In the genomic region with DNA sequence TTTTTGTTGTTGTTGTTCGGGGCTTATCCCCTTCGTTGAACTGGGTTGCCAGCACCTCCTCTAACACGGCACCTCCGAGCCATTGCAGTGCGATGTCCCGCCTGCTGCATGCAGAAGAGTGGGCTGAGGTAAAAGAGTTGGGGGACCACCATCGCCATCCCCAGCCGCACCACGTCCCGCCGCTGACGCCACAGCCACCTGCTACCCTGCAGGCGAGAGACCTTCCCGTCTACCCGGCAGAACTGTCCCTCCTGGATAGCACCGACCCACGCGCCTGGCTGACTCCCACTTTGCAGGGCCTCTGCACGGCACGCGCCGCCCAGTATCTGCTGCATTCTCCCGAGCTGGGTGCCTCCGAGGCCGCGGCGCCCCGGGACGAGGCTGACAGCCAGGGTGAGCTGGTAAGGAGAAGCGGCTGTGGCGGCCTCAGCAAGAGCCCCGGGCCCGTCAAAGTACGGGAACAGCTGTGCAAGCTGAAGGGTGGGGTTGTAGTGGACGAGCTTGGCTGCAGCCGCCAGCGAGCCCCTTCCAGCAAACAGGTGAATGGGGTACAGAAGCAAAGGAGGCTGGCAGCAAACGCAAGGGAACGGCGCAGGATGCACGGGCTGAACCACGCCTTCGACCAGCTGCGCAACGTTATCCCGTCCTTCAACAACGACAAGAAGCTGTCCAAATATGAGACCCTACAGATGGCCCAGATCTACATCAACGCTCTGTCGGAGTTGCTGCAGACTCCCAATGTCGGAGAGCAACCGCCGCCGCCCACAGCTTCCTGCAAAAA, we compare ENCODE assay signal across 10 mouse cellular contexts. TPM values are rescaled to one million over a fixed set of nuclear protein-coding genes. Genes with fewer than 3 reads are reported as not detected.
A peak's percentile ranks its signal among the peaks of the same experiment; 100 is the strongest.
DNase-seq lines count a peak whose midpoint lies in the region; ATAC-seq and TF ChIP-seq lines count a peak whose summit lies in the region.
"Had no signal": no experiment of that assay in that cellular context is flagged by ENCODE, and none has a peak within 500 bp of the region (broad histone marks: within the 10 kb centered on the region; RNA-seq: fewer than 3 reads in every experiment).

No protein-coding gene starts in this region.

- no peaks in the 10 kb centered on the region for H3K36me3 ChIP-seq in ES-E14 (ENCODE audit: control insufficient read depth, insufficient read depth, low read length, poor library complexity, severe bottlenecking)
- no peaks in the 10 kb centered on the region for H3K36me3 ChIP-seq in embryonic facial prominence, embryonic 11.5 days (replicated peaks; ENCODE audit: control insufficient read depth, insufficient read depth, low read depth, low read length)
- no peaks in the 10 kb centered on the region for H3K36me3 ChIP-seq in hindbrain, embryonic 14.5 days (replicated peaks; ENCODE audit: control insufficient read depth, insufficient read depth)
- no peaks in the 10 kb centered on the region for H3K36me3 ChIP-seq in liver, embryonic 14.5 days (replicated peaks; ENCODE audit: control insufficient read depth, insufficient read depth, low read depth)
- H3K36me3 ChIP-seq in small intestine, adult 2 months (ENCODE audit: control insufficient read depth, insufficient read depth, low read length): no peaks in the 10 kb centered on the region
- H3K36me3 ChIP-seq: G1E had no signal

- in situ Hi-C loops in ES-E14 (cut with MboI; ENCODE audit: low sequenced_read_pairs in 2 of 2, unreplicated experiment in 2 of 2): no loop called here

- H3K9me3 ChIP-seq in ES-E14 (ENCODE audit: control insufficient read depth, insufficient read depth, low read depth, low read length): no peaks in the 10 kb centered on the region
- no peaks in the 10 kb centered on the region for H3K9me3 ChIP-seq in embryonic facial prominence, embryonic 11.5 days (replicated peaks; ENCODE audit: control insufficient read depth, low read length)
- H3K9me3 ChIP-seq in hindbrain, embryonic 14.5 days (ENCODE audit: control insufficient read depth, low read length): no peaks in the 10 kb centered on the region
- H3K9me3 ChIP-seq in liver, embryonic 14.5 days (ENCODE audit: control insufficient read depth, low read length): no peaks in the 10 kb centered on the region

- no peak overlapping the region; the same call in 1 of the 2 replicates for H3K9ac ChIP-seq in ES-E14 (ENCODE audit: insufficient read depth, low read depth, low read length, poor library complexity, severe bottlenecking)
- 0 out of 2 replicates have a peak overlapping the region, but pooled peaks have one; percentile 6 for H3K9ac ChIP-seq in embryonic facial prominence, embryonic 11.5 days (replicated peaks; ENCODE audit: low read length)
- peak overlapping the region; percentile 2 for H3K9ac ChIP-seq in hindbrain, embryonic 14.5 days
- H3K9ac ChIP-seq in liver, embryonic 14.5 days (replicated peaks): no peak overlapping the region

- no peak for TF ChIP-seq POLR2A in small intestine, adult 2 months (IDR thresholded peaks at IDR 0.05; ENCODE audit: low read depth, low read length)

- H3K4me3 ChIP-seq in ES-E14 (ENCODE audit: insufficient read depth in 1 of 2, low read depth in 1 of 2, low read length in 2 of 2, poor library complexity in 1 of 2, severe bottlenecking in 1 of 2): peak overlapping the region; percentile 43 to 60
- H3K4me3 ChIP-seq in embryonic facial prominence, embryonic 11.5 days (ENCODE audit: low read depth, low read length): peak overlapping the region; percentile 31
- H3K4me3 ChIP-seq in hindbrain, embryonic 14.5 days (replicated peaks; ENCODE audit: low read length): peak overlapping the region; percentile 29
- H3K4me3 ChIP-seq in liver, embryonic 14.5 days (ENCODE audit: insufficient read depth in 1 of 2, low read depth in 2 of 2, low read length in 2 of 2): peak overlapping the region; percentile 1 to 27; a peak in 3 of 4 replicates
- H3K4me3 ChIP-seq in small intestine, adult 2 months (ENCODE audit: low read depth, low read length): peak overlapping the region; percentile 53

- peak; percentile 64 for ATAC-seq in embryonic facial prominence, embryonic 11.5 days (replicated peaks; ENCODE audit: insufficient number of reproducible peaks, low FRiP score, low TSS enrichment, low read depth)
- ATAC-seq in hindbrain, embryonic 14.5 days (ENCODE audit: low FRiP score): peak; percentile 61
- no peak for ATAC-seq in liver, embryonic 14.5 days (ENCODE audit: insufficient read depth)

- peaks cover 57% of the 10 kb centered on the region for H3K27me3 ChIP-seq in embryonic facial prominence, embryonic 11.5 days (ENCODE audit: control insufficient read depth, insufficient read depth, low read length)
- peaks cover 74% of the 10 kb centered on the region for H3K27me3 ChIP-seq in hindbrain, embryonic 14.5 days (ENCODE audit: control insufficient read depth, insufficient read depth, low read length)
- H3K27me3 ChIP-seq in liver, embryonic 14.5 days (ENCODE audit: control insufficient read depth, insufficient read depth, low read length): peaks cover 68% of the 10 kb centered on the region
- peaks cover 44% of the 10 kb centered on the region for H3K27me3 ChIP-seq in small intestine, adult 2 months (ENCODE audit: control insufficient read depth, insufficient read depth, low read length)

- H3K4me2 ChIP-seq in embryonic facial prominence, embryonic 11.5 days (ENCODE audit: low read depth, low read length): peak overlapping the region; percentile 67
- H3K4me2 ChIP-seq in hindbrain, embryonic 14.5 days (replicated peaks): peak overlapping the region; percentile 54
- H3K4me2 ChIP-seq in liver, embryonic 14.5 days (ENCODE audit: low read depth): peak overlapping the region; percentile 52

- H3K4me1 ChIP-seq in ES-E14 (ENCODE audit: control insufficient read depth in 2 of 2, insufficient read depth in 2 of 2, low read length in 2 of 2, poor library complexity in 1 of 2): peaks cover 0 to 3% of the 10 kb centered on the region in 2 experiments; a peak in 2 of 4 replicates
- peaks cover 10% of the 10 kb centered on the region for H3K4me1 ChIP-seq in embryonic facial prominence, embryonic 11.5 days (ENCODE audit: control insufficient read depth, insufficient read depth, low read length)
- H3K4me1 ChIP-seq in hindbrain, embryonic 14.5 days (replicated peaks; ENCODE audit: control insufficient read depth, insufficient read depth, low read length): peaks cover 20% of the 10 kb centered on the region
- no peaks in the 10 kb centered on the region for H3K4me1 ChIP-seq in liver, embryonic 14.5 days (replicated peaks; ENCODE audit: control insufficient read depth in 2 of 2, insufficient read depth in 2 of 2, low read length in 1 of 2)
- H3K4me1 ChIP-seq in small intestine, adult 2 months (ENCODE audit: control insufficient read depth, insufficient read depth, insufficient read length, low read length): peaks cover 12% of the 10 kb centered on the region

- DNase-seq in heart, adult 11 months: peak; percentile 89
- no peak for DNase-seq in heart, adult 18-20 months
- no peak for DNase-seq in ES-E14 (ENCODE audit: low read depth, low spot score)
- DNase-seq in embryonic facial prominence, embryonic 11.5 days (ENCODE audit: low spot score): peak; percentile 25
- DNase-seq in hindbrain, embryonic 14.5 days (ENCODE audit: low spot score): peak; percentile 34
- DNase-seq in liver, embryonic 14.5 days (ENCODE audit: low read depth in 3 of 3, low spot score in 3 of 3): no peak
- no peak for DNase-seq in frontal cortex, postnatal 10 days (ENCODE audit: low spot score in 2 of 2)

- H3K27ac ChIP-seq in ES-E14 (ENCODE audit: insufficient read depth, low read depth, low read length, poor library complexity, severe bottlenecking): no peak overlapping the region
- no peak overlapping the region for H3K27ac ChIP-seq in embryonic facial prominence, embryonic 11.5 days (replicated peaks; ENCODE audit: low read depth, low read length)
- H3K27ac ChIP-seq in hindbrain, embryonic 14.5 days: no peak overlapping the region
- H3K27ac ChIP-seq in liver, embryonic 14.5 days: no peak overlapping the region
- H3K27ac ChIP-seq in small intestine, adult 2 months (ENCODE audit: insufficient read depth, low read depth, low read length): peak overlapping the region; percentile 7; the same call in 1 of the 2 replicates

- under 1% methylated on average over 53 of the region's 53 CpGs for WGBS in embryonic facial prominence, embryonic 11.5 days
- WGBS in hindbrain, embryonic 14.5 days: under 1% methylated on average over 53 of the region's 53 CpGs
- 0% methylated on average over 52 of the region's 53 CpGs for WGBS in liver, embryonic 14.5 days (ENCODE audit: insufficient replicate concordance)
- under 1% methylated on average over 53 of the region's 53 CpGs for WGBS in small intestine, adult 2 months

- no peak for TF ChIP-seq EP300 in liver, embryonic 14.5 days (IDR thresholded peaks at IDR 0.05; ENCODE audit: low read depth)

- TF ChIP-seq CTCF in liver, embryonic 14.5 days (IDR thresholded peaks at IDR 0.05; ENCODE audit: low read depth): no peak
- TF ChIP-seq CTCF in small intestine, adult 2 months (IDR thresholded peaks at IDR 0.05; ENCODE audit: extremely low read depth, insufficient read length, insufficient replicate concordance, low read depth, low read length): no peak

TF ChIP-seq in ES-E14, 5 proteins besides CTCF, POLR2A, EP300 and RAD21:
- TF ChIP-seq HCFC1 (IDR thresholded peaks at IDR 0.05; ENCODE audit: borderline replicate concordance, insufficient read depth, low read length) (no peak), MAFK (IDR thresholded peaks at IDR 0.05; ENCODE audit: insufficient read depth, low read depth, low read length) (peak; percentile 61), ZNF384 (IDR thresholded peaks at IDR 0.05; ENCODE audit: low read depth, low read length) (no peak)

RNA-seq across cellular contexts. Expression of gene Atoh1, which starts 0.5 kb away (rescaled TPM):
- not detected for total RNA-seq in heart, adult 18-20 months (2021)
- 0.11 and 0.40 TPM in 2 replicates for total RNA-seq in ES-E14 (2012; rRNA removed)
- polyA plus RNA-seq in embryonic facial prominence, embryonic 11.5 days (2014; fragmentation: Nextera tagmentation; extraction: Ambion mirVana): 0.74 and 1.2 TPM in 2 replicates
- 13.0 and 13.4 TPM in 2 replicates for polyA plus RNA-seq in hindbrain, embryonic 14.5 days (2014; fragmentation: Nextera tagmentation; extraction: Ambion mirVana)
- polyA plus RNA-seq in liver, embryonic 14.5 days (2012; rRNA removed): not detected in 2 replicates
- not detected in 2 replicates for polyA plus RNA-seq in liver, embryonic 14.5 days (2014; fragmentation: Nextera tagmentation; extraction: Ambion mirVana)
- polyA plus RNA-seq in small intestine, adult 2 months (2012; rRNA removed): 8.2 and 26.8 TPM in 2 replicates
- total RNA-seq: G1E; heart, postnatal 10 days had no signal
- polyA plus RNA-seq: G1E had no signal

Comparison
In these comparisons a context has a peak if more than half of its experiments do, and no peak if none do; other contexts are left out.
1. DNase-seq: peak in heart, adult 11 months (single experiment), embryonic facial prominence, embryonic 11.5 days (single experiment) and hindbrain, embryonic 14.5 days (single experiment); none in heart, adult 18-20 months (0 of 2), ES-E14 (single experiment), liver, embryonic 14.5 days (0 of 3) and frontal cortex, postnatal 10 days (0 of 2).
2. H3K9ac ChIP-seq: peak in embryonic facial prominence, embryonic 11.5 days (single experiment) and hindbrain, embryonic 14.5 days (single experiment); none in ES-E14 (single experiment) and liver, embryonic 14.5 days (single experiment).
3. Peak in every context shown above with its lines, with median percentiles within 50 percentile points of each other: H3K4me3 ChIP-seq and H3K4me2 ChIP-seq.